9 mouse cellular contexts compared by ENCODE assay signal in genomic region chr5:113956510-113956909, GRCm38 (mm10). TPM values are rescaled to one million over a fixed set of nuclear protein-coding genes. Genes with fewer than 3 reads are reported as not detected.
DNase-seq lines count a peak whose midpoint lies in the region; ATAC-seq lines count a peak whose summit lies in the region.
"Had no signal": no experiment of that assay in that cellular context is flagged by ENCODE, and none has a peak within 500 bp of the region (broad histone marks: within the 10 kb centered on the region; RNA-seq: fewer than 3 reads in every experiment).

No protein-coding gene starts in this region.

- H3K9ac ChIP-seq in forebrain, embryonic 16.5 days (replicated peaks; ENCODE audit: low read depth, low read length), result no peak overlapping the region
- no peak overlapping the region for H3K9ac ChIP-seq in hindbrain, embryonic 11.5 days (ENCODE audit: low read depth, low read length)

- H3K4me3 ChIP-seq in forebrain, embryonic 16.5 days (replicated peaks; ENCODE audit: low read length), result no peak overlapping the region
- no peak overlapping the region for H3K4me3 ChIP-seq in hindbrain, embryonic 11.5 days (ENCODE audit: low read depth, low read length)
- H3K4me3 ChIP-seq: megakaryocyte, embryonic 14.5 days had no signal

- peak; percentile 77 for DNase-seq in Muller cell, postnatal 12 days (ENCODE audit: inconsistent ontology term)
- DNase-seq in cerebellum, adult 11-12 months, result peak; percentile 68
- peak; percentile 97 for DNase-seq in hindbrain, embryonic 11.5 days (ENCODE audit: low spot score)
- peak; percentile 72 to 78 for DNase-seq in layer of hippocampus, postnatal 14 days (ENCODE audit: low spot score in 2 of 2)
- peak; percentile 81 to 90 for DNase-seq in lung, postnatal 4 days
- DNase-seq in right cerebral cortex, postnatal 25 days, result peak; percentile 60
- DNase-seq in urinary bladder, postnatal 25 days (ENCODE audit: low spot score), result peak; percentile 93

- H3K4me1 ChIP-seq in forebrain, embryonic 16.5 days (replicated peaks; ENCODE audit: control insufficient read depth, insufficient read depth, low read length), result no peaks in the 10 kb centered on the region
- H3K4me1 ChIP-seq in hindbrain, embryonic 11.5 days (replicated peaks; ENCODE audit: control insufficient read depth, insufficient read depth, low read length), result no peaks in the 10 kb centered on the region

- H3K36me3 ChIP-seq in forebrain, embryonic 16.5 days (ENCODE audit: control insufficient read depth, insufficient read depth), result peaks cover 5% of the 10 kb centered on the region
- peaks cover 3% of the 10 kb centered on the region; the same call in 1 of the 2 replicates for H3K36me3 ChIP-seq in hindbrain, embryonic 11.5 days (ENCODE audit: control insufficient read depth, insufficient read depth, low read length)

- H3K27ac ChIP-seq in forebrain, embryonic 16.5 days (ENCODE audit: low read length), result no peak overlapping the region
- H3K27ac ChIP-seq in hindbrain, embryonic 11.5 days (ENCODE audit: low read depth, low read length), result no peak overlapping the region

- no peaks in the 10 kb centered on the region for H3K27me3 ChIP-seq in forebrain, embryonic 16.5 days (replicated peaks; ENCODE audit: control insufficient read depth, insufficient read depth, low read length)
- H3K27me3 ChIP-seq in hindbrain, embryonic 11.5 days (ENCODE audit: control insufficient read depth, insufficient read depth, low read length), result no peaks in the 10 kb centered on the region
- H3K27me3 ChIP-seq: megakaryocyte, embryonic 14.5 days had no signal

- H3K9me3 ChIP-seq in forebrain, embryonic 16.5 days (ENCODE audit: control insufficient read depth, low read length), result no peaks in the 10 kb centered on the region
- no peaks in the 10 kb centered on the region for H3K9me3 ChIP-seq in hindbrain, embryonic 11.5 days (ENCODE audit: control insufficient read depth, low read length)
- H3K9me3 ChIP-seq: megakaryocyte, embryonic 14.5 days had no signal

- peak; percentile 75 for ATAC-seq in forebrain, embryonic 16.5 days
- no peak for ATAC-seq in hindbrain, embryonic 11.5 days (ENCODE audit: low FRiP score)

- WGBS in forebrain, embryonic 16.5 days, result 0% methylated on average over 4 of the region's 4 CpGs
- 4% methylated on average over 4 of the region's 4 CpGs for WGBS in hindbrain, embryonic 11.5 days

- no peak overlapping the region for H3K4me2 ChIP-seq in forebrain, embryonic 16.5 days (ENCODE audit: low read length)
- H3K4me2 ChIP-seq in hindbrain, embryonic 11.5 days (replicated peaks; ENCODE audit: low read depth, low read length), result no peak overlapping the region

RNA-seq across cellular contexts. Expression of gene Ssh1, which starts 37.2 kb away (rescaled TPM):
- 11.2 and 12.4 TPM in 2 replicates for polyA plus RNA-seq in forebrain, embryonic 16.5 days (2015; fragmentation: Nextera tagmentation; extraction: Ambion mirVana)
- 27.9 and 30.3 TPM in 2 replicates for polyA plus RNA-seq in hindbrain, embryonic 11.5 days (2014; fragmentation: Nextera tagmentation; extraction: Ambion mirVana)
- total RNA-seq in layer of hippocampus, postnatal 14 days (2021), result 10 to 100 TPM; 23.8 to 25.2 TPM

RNA-seq across cellular contexts. Expression of gene Dao, which starts 47.0 kb away (rescaled TPM):
- polyA plus RNA-seq in forebrain, embryonic 16.5 days (2015; fragmentation: Nextera tagmentation; extraction: Ambion mirVana), result not detected in 2 replicates
- not detected in 2 replicates for polyA plus RNA-seq in hindbrain, embryonic 11.5 days (2014; fragmentation: Nextera tagmentation; extraction: Ambion mirVana)
- total RNA-seq in layer of hippocampus, postnatal 14 days (2021), result not detected

RNA-seq across cellular contexts. Expression of gene Coro1c, which starts 48.0 kb away (rescaled TPM):
- 230 and 234 TPM in 2 replicates for polyA plus RNA-seq in forebrain, embryonic 16.5 days (2015; fragmentation: Nextera tagmentation; extraction: Ambion mirVana)
- 192 and 230 TPM in 2 replicates for polyA plus RNA-seq in hindbrain, embryonic 11.5 days (2014; fragmentation: Nextera tagmentation; extraction: Ambion mirVana)
- total RNA-seq in layer of hippocampus, postnatal 14 days (2021), result 10 to 100 TPM; 87.9 to 94.2 TPM
